15 mouse cellular contexts compared by ENCODE assay signal in the genomic region with DNA sequence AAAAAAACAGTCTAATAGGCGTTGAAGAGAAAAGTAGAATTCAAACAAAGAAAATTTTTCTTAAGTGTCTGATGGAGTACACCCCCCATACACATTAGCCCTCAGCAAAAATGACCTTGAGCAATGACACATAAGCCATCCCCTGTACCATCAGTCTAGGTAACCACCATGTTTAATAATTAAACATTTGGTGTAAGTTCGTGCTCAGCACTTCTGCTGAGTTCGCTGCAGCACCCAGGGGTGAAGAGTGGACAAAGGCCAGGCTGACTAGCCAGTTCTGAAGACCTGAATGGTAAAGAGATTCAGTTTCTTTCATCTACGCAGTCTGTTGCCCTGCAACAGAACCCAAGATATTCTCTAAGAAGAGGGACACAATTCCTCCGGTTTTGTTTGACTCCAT.
"Had no signal": no experiment of that assay in that cellular context is flagged by ENCODE, and none has a peak within 500 bp of the region (broad histone marks: within the 10 kb centered on the region; RNA-seq: fewer than 3 reads in every experiment).

No protein-coding gene starts in this region.

- H3K9ac ChIP-seq: limb, embryonic 13.5 days; liver, embryonic 14.5 days; neural tube, embryonic 13.5 days; stomach, embryonic 15.5 days had no signal

- H3K4me2 ChIP-seq: limb, embryonic 13.5 days; midbrain, embryonic 11.5 days; neural tube, embryonic 13.5 days; stomach, embryonic 15.5 days had no signal

- DNase-seq: left cerebral cortex, postnatal 4 days; lung, adult 2 months; lung, postnatal 4 days; retina, postnatal 1 day; thymus, adult 2 months; thymus, postnatal 25 days had no signal

- H3K27me3 ChIP-seq: limb, embryonic 13.5 days; neural tube, embryonic 13.5 days; stomach, embryonic 15.5 days had no signal

- H3K36me3 ChIP-seq: limb, embryonic 13.5 days; neural tube, embryonic 13.5 days; stomach, embryonic 15.5 days had no signal

- H3K4me1 ChIP-seq: stomach, embryonic 15.5 days had no signal

- H3K4me3 ChIP-seq: layer of hippocampus, adult 2 months; limb, embryonic 13.5 days; neural tube, embryonic 13.5 days; stomach, embryonic 15.5 days had no signal

- ATAC-seq: intestine, postnatal 0 days; lung, postnatal 0 days; midbrain, embryonic 16.5 days had no signal

- H3K27ac ChIP-seq: layer of hippocampus, adult 2 months; limb, embryonic 13.5 days; liver, embryonic 14.5 days; neural tube, embryonic 13.5 days; stomach, embryonic 15.5 days had no signal

- H3K9me3 ChIP-seq: limb, embryonic 13.5 days; neural tube, embryonic 13.5 days; stomach, embryonic 15.5 days had no signal
